Mouse (Mus musculus) stomach, embryonic 14.5 days (tissue): ENCODE measurements at regions not wholly inside any gene's neighbourhood (a gene's known extent, or its start where the extent isn't known, plus 50 kb on each side); places are given as distances from the start of the nearest gene placed in this dataset.

Experiments
- ATAC-seq: fragments of 200-750 bp; cut with Nextera tagmentation; 2 replicates; pipeline ENCODE4 v1.8.0; 2017; ENCODE audit warnings: low read depth, moderate TSS enrichment; ENCODE audit not compliant: insufficient number of reproducible peaks, insufficient read depth, low FRiP score
- H3K27ac ChIP-seq: fragments of 300-500 bp; sonication (generic); 2 replicates; pipeline ENCODE4 v1.5.1; 2014; ENCODE audit warnings: mild to moderate bottlenecking, low read length, moderate library complexity, mixed read lengths
- H3K27me3 ChIP-seq: fragments of 300-500 bp; sonication (generic); 2 replicates; pipeline ENCODE4 v1.6.1; 2014; ENCODE audit warnings: low read length, control low read depth, mixed read lengths; ENCODE audit not compliant: control insufficient read depth, insufficient read depth
- H3K36me3 ChIP-seq: fragments of 300-500 bp; sonication (generic); 2 replicates; pipeline ENCODE4 v1.6.1; 2014; ENCODE audit warnings: mild to moderate bottlenecking, control low read depth, low read length, moderate library complexity, mixed read lengths; ENCODE audit not compliant: control insufficient read depth, insufficient read depth
- H3K4me1 ChIP-seq: fragments of 300-500 bp; sonication (generic); 2 replicates; pipeline ENCODE4 v1.6.1; 2014; ENCODE audit warnings: low read length, control low read depth, mixed read lengths; ENCODE audit not compliant: control insufficient read depth, insufficient read depth
- H3K4me2 ChIP-seq: fragments of 300-500 bp; sonication (generic); replicated peaks from 2 replicates; pipeline ENCODE4 v1.6.1; 2014; ENCODE audit warnings: low read depth, low read length, control low read depth
- H3K4me3 ChIP-seq: fragments of 300-500 bp; sonication (generic); 2 replicates; pipeline ENCODE4 v1.5.1; 2014; ENCODE audit warnings: low read depth, low read length, control low read depth
- H3K9ac ChIP-seq: fragments of 300-500 bp; sonication (generic); replicated peaks from 2 replicates; pipeline ENCODE4 v1.6.1; 2014; ENCODE audit warnings: low read depth, mild to moderate bottlenecking, control low read depth, low read length, moderate library complexity, mixed read lengths
- H3K9me3 ChIP-seq: fragments of 300-500 bp; sonication (generic); 2 replicates; pipeline ENCODE4 v1.6.1; 2016; ENCODE audit warnings: low read depth, low read length, control low read depth; ENCODE audit not compliant: control insufficient read depth
- WGBS: fragments of 180-500 bp; shearing (Covaris S2); extraction: QIAGEN DNeasy Blood & Tissue Kit; methylation state at CpG from one replicate; pipeline ENCODE4 v1.1.7; 2014; 5-methylcytosine and 5-hydroxymethylcytosine counted together

GRCm38 (mm10) chr12:98009175-98009574, 250.1 kb downstream of the Galc start:
- H3K36me3 ChIP-seq: no peaks in the 10 kb centered on the region
- no peaks in the 10 kb centered on the region for H3K27me3 ChIP-seq
- H3K4me2 ChIP-seq: no peak overlapping the region
- H3K4me1 ChIP-seq: no peaks in the 10 kb centered on the region
- H3K4me3 ChIP-seq: no peak overlapping the region
- ATAC-seq: no peak
- WGBS: 95% methylated on average over 2 of the region's 2 CpGs
- H3K9ac ChIP-seq: no peak overlapping the region
- no peaks in the 10 kb centered on the region for H3K9me3 ChIP-seq
- no peak overlapping the region for H3K27ac ChIP-seq

GRCm38 (mm10) chr12:98005671-98006469, 253.4 kb downstream of the Galc start:
- no peaks in the 10 kb centered on the region for H3K9me3 ChIP-seq
- H3K4me2 ChIP-seq: no peak overlapping the region
- no peak overlapping the region for H3K4me3 ChIP-seq
- H3K4me1 ChIP-seq: no peaks in the 10 kb centered on the region
- H3K27ac ChIP-seq: no peak overlapping the region
- ATAC-seq: no peak
- no peaks in the 10 kb centered on the region for H3K27me3 ChIP-seq
- no peak overlapping the region for H3K9ac ChIP-seq
- no peaks in the 10 kb centered on the region for H3K36me3 ChIP-seq
- WGBS: 53% methylated on average over 5 of the region's 5 CpGs

GRCm38 (mm10) chr12:98002217-98002616, 257.0 kb downstream of the Galc start:
- no peak overlapping the region for H3K9ac ChIP-seq
- no peak for ATAC-seq
- H3K27me3 ChIP-seq: no peaks in the 10 kb centered on the region
- no peaks in the 10 kb centered on the region for H3K4me1 ChIP-seq
- no peak overlapping the region for H3K27ac ChIP-seq
- no peak overlapping the region for H3K4me2 ChIP-seq
- no peaks in the 10 kb centered on the region for H3K36me3 ChIP-seq
- H3K9me3 ChIP-seq: no peaks in the 10 kb centered on the region
- WGBS: 76% methylated on average over 5 of the region's 5 CpGs
- no peak overlapping the region for H3K4me3 ChIP-seq

- Histone ChIP-seq H3K27ac (no peak overlapping the region), H3K27me3 (no peaks in the 10 kb centered on the region), H3K4me1 (no peaks in the 10 kb centered on the region), H3K4me2 (no peak overlapping the region), H3K36me3 (no peaks in the 10 kb centered on the region), H3K4me3 (no peak overlapping the region), H3K9ac (no peak overlapping the region), H3K9me3 (no peaks in the 10 kb centered on the region)
- WGBS: 46% methylated on average over 1 of the region's 1 CpGs
- ATAC-seq: no peak
Measured at GRCm38 (mm10) chr12:97994884-97995283, 264.4 kb downstream of the Galc start.

- Histone ChIP-seq H3K36me3 (no peaks in the 10 kb centered on the region), H3K9ac (no peak overlapping the region), H3K4me1 (no peaks in the 10 kb centered on the region), H3K27ac (no peak overlapping the region), H3K9me3 (no peaks in the 10 kb centered on the region), H3K4me3 (no peak overlapping the region), H3K27me3 (no peaks in the 10 kb centered on the region), H3K4me2 (no peak overlapping the region)
- no peak for ATAC-seq
- WGBS: 75% methylated on average over 3 of the region's 3 CpGs
Measured at GRCm38 (mm10) chr12:97993937-97994336, 265.3 kb downstream of the Galc start.

DNA sequence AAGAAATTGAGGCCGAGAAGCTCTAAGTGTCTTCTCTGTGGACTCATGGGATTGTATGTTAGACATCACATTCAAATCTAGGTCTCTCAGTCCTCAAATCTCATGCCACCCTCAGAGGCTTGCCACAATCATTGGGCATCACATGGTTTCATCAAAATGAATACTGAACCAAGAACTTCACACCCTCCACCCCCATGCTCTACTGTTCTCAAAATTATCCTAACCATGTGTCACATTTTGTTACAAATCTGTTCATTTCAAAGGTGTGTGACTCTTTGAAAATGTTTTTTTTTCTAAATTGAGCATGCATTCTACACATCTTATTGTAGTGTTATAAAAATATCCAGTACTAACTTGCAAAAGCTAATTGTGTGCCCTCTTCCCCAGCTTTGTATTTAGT, 275.9 kb downstream of the Galc start:
- Histone ChIP-seq H3K27me3 (no peaks in the 10 kb centered on the region), H3K4me1 (no peaks in the 10 kb centered on the region), H3K9ac (no peak overlapping the region), H3K4me2 (no peak overlapping the region), H3K36me3 (no peaks in the 10 kb centered on the region), H3K9me3 (no peaks in the 10 kb centered on the region), H3K4me3 (no peak overlapping the region), H3K27ac (no peak overlapping the region)
- WGBS: 91% methylated on average over 1 of the region's 1 CpGs
- ATAC-seq: no peak

- Histone ChIP-seq H3K4me2 (no peak overlapping the region), H3K4me3 (no peak overlapping the region), H3K27ac (no peak overlapping the region), H3K27me3 (no peaks in the 10 kb centered on the region), H3K4me1 (no peaks in the 10 kb centered on the region), H3K36me3 (no peaks in the 10 kb centered on the region), H3K9me3 (no peaks in the 10 kb centered on the region), H3K9ac (no peak overlapping the region)
- ATAC-seq: no peak
- WGBS: 79% methylated on average over 3 of the region's 3 CpGs
Measured at GRCm38 (mm10) chr12:97978668-97979067, 280.6 kb downstream of the Galc start.

DNA sequence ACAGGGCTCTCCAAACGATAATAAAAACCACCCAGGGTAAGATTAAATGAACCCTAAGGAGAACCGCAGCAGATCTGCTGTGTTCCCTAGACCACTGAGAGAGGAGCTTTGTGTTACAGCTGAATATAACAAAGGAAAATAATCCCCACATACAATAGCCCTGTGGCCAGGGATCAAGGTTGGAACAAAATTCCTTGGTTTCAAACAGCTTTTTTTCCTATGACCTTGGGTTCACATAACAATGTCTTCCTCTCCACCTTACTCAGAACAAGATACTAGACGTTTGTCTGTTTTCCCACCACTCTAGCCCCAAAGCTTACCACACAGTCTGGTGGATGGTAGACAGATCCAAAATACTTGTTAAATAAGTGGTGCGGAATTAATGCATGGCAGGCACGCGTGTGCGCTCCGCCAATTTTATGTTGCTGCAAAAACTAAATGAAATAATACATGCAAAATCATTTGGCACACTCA, 281.0 kb downstream of the Galc start:
- Histone ChIP-seq H3K27ac (no peak overlapping the region), H3K4me2 (no peak overlapping the region), H3K9me3 (no peaks in the 10 kb centered on the region), H3K9ac (no peak overlapping the region), H3K4me3 (no peak overlapping the region), H3K4me1 (no peaks in the 10 kb centered on the region), H3K36me3 (no peaks in the 10 kb centered on the region), H3K27me3 (no peaks in the 10 kb centered on the region)
- no peak for ATAC-seq
- 80% methylated on average over 8 of the region's 8 CpGs for WGBS

DNA sequence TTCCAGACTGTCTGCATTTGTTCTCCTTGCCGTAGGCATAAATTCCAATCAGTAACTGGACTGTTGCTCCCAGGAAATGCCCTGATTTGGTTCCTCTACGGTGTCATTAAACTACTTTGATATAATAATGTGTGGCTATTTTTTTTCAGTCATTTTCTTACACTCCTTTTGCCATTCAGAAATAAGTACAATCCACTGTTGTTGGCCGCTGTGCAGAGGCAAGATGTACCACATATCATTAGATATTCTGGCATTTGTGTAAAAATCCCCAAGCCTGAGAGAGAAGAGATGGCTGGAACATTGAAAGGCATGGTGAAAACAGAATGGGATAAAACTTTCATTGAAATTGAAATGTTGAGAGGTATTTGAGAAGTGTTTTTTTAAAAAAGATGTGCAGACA, 281.6 kb downstream of the Galc start:
- Histone ChIP-seq H3K4me3 (no peak overlapping the region), H3K27me3 (no peaks in the 10 kb centered on the region), H3K4me2 (no peak overlapping the region), H3K4me1 (no peaks in the 10 kb centered on the region), H3K27ac (no peak overlapping the region), H3K9me3 (no peaks in the 10 kb centered on the region), H3K36me3 (no peaks in the 10 kb centered on the region), H3K9ac (no peak overlapping the region)
- ATAC-seq: no peak
- 74% methylated on average over 3 of the region's 3 CpGs for WGBS
